Mouse (Mus musculus): Measurements from ENCODE around the gene Anapc4.

GRCm38 (mm10) chr5:52913711-52914110 is 79.9 kb downstream of the Anapc4 start:
- TF ChIP-seq CTCF (IDR thresholded peaks at IDR 0.05; ENCODE audit: low read depth, low read length) (no peak), TAL1 (conservative IDR thresholded peaks at IDR 0.05; ENCODE audit: low read depth, low read length) (no peak), GATA1 (IDR thresholded peaks at IDR 0.05; ENCODE audit: borderline replicate concordance, low read length) (no peak)

Data from G1E (cell line).